Mouse (Mus musculus): ENCODE measurements around the gene 4930470P17Rik.
"Not testable (repeated sequence)": the region's sequence is repeated elsewhere in the genome, so short reads cannot be mapped to it uniquely, and the experiment has no call there.

The 4930470P17Rik gene

GRCm38 (mm10) chr2:170601917-170602316 lies at the start of gene 4930470P17Rik:
TSS of gene 4930470P17Rik (minus strand) at chr2:170602017.
- no peak for DNase-seq

- no peak for DNase-seq
Measured at GRCm38 (mm10) chr2:170651483-170651882, 49.7 kb upstream of the 4930470P17Rik start.

DNA sequence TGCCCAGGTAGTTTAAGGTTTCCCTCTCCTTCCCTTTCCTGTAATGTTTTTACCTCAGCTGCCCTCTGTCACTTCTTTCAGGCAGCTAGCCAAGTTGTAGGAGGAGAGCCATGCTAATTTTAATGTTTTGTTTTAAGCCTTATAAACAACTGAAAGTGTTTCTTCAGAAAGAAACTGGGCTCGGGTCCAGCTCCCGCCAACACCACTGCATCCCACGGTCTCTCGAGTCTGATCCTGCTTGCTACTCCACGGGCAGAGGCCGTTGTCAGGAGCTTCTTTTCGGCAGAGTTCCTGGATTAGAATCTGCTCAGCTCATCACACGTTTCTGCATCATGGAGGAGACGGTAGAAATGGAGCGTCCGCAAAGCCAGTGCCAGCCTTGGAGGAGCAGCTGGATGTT lies 46.7 kb upstream of the 4930470P17Rik start:
- DNase-seq: peak; percentile 41 to 49

DNA sequence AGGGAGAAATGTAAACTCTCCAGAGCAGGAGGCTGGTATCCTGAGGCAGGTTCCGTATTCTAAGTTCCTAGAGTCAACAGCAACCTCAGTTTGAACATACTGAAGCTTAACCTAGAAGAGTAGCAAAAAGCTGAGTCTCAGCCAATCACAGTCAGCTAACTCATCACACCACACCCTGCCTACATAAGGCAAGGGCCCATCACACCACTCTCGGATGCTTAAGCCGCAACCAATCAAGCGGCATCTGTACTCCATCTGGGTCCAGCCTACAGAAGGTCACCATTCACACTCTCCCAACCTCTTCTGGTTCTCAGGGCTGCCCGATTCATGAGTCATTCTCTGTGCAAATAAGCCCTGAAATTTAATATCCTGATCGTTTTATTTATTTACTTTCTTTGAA lies 44.4 kb upstream of the 4930470P17Rik start:
- no peak for DNase-seq

DNA sequence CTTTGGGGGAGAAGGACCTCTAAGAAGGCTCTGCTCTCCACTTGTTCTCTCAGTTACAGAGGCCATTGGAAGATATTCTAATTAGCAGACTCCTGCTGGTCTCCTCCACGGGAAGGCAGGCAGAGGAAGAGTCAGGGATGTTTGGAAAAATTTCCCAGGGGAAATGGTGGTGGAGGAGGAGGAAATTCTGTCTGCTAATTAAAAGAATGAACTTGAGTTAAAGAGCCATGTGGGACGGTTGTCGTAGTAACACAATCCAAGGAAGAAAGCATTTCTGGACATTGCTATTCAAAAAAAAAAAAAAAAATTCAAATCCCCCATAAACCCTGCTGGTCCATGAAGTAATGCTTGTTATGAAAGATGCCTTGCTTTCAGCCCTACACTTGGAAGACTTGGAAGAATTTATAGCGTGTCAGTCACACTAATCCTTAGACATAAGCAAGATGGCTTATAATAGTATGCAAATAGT lies 40.6 kb upstream of the 4930470P17Rik start:
- DNase-seq: no peak

DNA sequence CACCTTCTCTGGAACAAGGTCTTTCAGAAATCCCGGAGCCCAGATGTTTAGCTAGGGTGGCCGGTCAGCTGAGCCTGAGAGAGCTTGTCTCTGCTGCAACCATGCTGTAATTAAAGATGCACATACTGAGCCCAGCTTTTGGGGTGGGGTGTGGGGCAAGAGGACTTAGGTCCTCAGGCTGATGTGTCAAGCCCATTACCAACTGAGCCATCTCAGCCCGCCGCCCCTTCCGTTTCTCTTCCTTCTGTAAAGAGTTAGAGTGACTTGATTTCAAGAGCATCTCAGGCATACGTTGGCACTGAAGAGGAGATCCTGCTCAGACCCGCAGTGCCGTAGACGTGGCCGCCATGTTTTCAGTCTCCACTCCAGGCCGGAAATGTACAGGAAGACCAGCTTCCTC lies 38.5 kb upstream of the 4930470P17Rik start:
- peak in 1 of 2 experiments; percentile 11 for DNase-seq

GRCm38 (mm10) chr2:170638746-170639145 lies 36.9 kb upstream of the 4930470P17Rik start:
- no peak for DNase-seq

- DNase-seq: no peak
Measured at GRCm38 (mm10) chr2:170632998-170633622, 31.3 kb upstream of the 4930470P17Rik start.

DNA sequence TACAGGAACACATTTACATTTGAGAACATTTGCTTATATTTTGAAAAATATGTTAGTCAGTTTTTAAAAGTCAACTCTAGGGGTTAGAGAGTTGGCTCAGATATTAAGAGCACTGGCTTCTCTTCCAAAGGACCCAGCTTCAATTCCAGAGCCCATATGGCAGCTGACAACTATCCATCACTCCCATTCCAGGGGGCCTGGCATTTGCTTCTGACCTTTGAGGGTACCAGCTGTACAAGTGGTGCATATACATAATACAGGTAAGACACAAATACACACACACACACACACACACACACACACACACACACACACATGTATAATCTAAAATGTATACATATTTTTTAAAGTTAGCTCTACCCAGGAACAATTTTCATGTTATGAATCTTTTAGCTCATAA lies 30.6 kb upstream of the 4930470P17Rik start:
- DNase-seq: no peak

GRCm38 (mm10) chr2:170631375-170631774 lies 29.6 kb upstream of the 4930470P17Rik start:
- DNase-seq: no peak

GRCm38 (mm10) chr2:170630553-170630952 lies 28.7 kb upstream of the 4930470P17Rik start:
- DNase-seq: peak in 1 of 2 experiments; percentile 18

DNA sequence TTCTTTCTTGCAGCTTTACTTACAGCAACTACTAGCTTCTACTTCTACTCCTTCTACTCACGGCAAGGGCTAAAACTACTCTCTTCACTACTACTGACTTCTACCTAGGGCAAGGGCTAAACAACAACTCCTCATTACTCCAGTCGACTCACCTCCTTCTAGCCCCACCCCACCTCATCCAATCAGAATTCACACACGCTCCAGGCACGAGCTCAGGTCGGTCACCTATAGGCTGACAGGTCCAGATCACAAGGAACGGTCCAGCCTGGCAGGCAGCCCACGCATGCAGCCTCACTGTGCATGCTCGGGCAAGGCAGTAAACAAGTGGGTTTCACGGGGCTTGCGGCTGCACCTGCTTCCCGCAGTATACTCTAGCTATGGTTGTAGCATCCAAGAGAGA lies 26.2 kb upstream of the 4930470P17Rik start:
- DNase-seq: not testable (repeated sequence)

DNA sequence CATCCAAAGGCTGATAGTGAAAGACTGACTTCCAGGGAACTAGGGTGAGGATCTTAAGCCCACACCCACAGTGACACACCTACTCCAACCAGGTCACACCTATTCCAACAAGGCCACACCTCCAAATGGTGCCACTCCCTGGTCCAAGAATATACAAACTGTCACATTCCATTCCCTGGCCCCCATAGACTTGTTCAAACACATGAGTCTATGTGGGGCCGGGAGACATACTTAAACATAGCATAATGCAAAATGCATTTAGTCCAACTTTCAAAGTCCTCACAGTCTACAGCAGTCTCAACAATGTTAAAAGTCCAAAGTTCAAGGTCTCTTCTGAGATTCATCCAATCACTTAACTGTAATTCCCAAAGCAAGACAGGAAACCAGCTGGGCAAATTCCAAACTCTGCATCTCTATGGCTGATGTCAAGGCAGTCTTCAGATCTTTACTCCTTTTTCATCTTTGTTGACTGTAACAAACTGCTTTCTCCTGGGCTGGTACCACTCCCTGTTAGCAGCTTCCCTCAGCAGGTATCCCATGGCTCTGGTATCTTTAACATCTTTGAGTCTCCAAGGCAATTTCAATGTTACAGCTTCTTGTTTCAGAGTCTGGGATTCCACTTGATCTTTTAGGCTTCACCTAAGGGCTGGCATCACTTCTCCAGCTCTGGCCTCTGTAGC lies 22.5 kb upstream of the 4930470P17Rik start:
- not testable (repeated sequence) for DNase-seq

- no peak for DNase-seq
Measured at GRCm38 (mm10) chr2:170622985-170623384, 21.2 kb upstream of the 4930470P17Rik start.

GRCm38 (mm10) chr2:170618862-170619492 lies 17.2 kb upstream of the 4930470P17Rik start:
- DNase-seq: no peak

GRCm38 (mm10) chr2:170611794-170612193 lies 10.0 kb upstream of the 4930470P17Rik start:
- not testable (repeated sequence) for DNase-seq

- peak in 1 of 2 experiments; percentile 33 for DNase-seq
Measured at GRCm38 (mm10) chr2:170601171-170601570, 646 bp downstream of the 4930470P17Rik start.

DNA sequence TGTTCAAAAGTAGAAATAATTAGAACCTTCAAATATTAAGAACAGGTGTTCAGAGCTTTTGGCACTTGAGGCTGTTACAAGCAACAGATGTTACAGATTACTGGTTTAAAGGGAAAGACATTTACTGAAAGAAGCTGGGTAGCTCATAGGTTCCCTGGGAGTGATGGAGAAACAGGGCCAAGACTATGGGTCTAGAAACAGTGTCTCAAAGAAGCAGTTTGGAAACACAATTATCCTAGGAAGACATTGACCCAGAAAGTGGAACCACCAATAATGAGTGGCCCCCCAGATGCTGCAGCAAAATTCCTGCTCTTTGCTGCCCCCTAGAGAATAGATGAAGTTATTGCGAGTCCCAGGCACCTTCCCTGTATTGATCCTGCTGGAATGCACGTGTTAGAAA lies 4.2 kb downstream of the 4930470P17Rik start:
- no peak for DNase-seq

- DNase-seq: peak; percentile 85
Measured at GRCm38 (mm10) chr2:170596726-170597125, 5.1 kb downstream of the 4930470P17Rik start.

GRCm38 (mm10) chr2:170592161-170592560 lies 9.7 kb downstream of the 4930470P17Rik start:
- DNase-seq: peak; percentile 16 to 32

DNA sequence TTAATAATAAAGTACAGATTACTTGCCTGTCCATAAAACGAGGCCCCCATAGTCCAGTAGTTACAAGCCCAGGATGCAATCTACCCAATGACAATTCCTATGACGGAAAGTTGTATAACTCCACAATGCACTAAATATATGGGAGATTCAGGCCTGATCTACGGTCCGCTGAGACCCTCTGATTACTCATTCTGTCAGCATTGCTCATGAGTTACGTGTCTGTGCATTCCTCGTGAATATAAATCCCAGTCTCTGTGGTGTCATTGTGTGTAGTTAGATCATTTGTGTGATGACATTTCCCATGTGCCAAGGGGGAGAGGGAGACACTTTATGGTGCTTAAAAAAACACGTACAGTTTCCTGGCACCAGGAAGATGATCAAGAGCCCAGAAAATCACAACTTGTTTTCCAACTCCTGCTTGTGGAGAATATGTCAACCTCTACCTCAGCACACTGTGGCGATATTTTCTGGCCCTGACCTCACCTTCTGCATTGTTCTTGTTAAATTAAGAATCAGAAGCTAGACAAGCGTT lies 13.4 kb downstream of the 4930470P17Rik start:
- DNase-seq: no peak

DNA sequence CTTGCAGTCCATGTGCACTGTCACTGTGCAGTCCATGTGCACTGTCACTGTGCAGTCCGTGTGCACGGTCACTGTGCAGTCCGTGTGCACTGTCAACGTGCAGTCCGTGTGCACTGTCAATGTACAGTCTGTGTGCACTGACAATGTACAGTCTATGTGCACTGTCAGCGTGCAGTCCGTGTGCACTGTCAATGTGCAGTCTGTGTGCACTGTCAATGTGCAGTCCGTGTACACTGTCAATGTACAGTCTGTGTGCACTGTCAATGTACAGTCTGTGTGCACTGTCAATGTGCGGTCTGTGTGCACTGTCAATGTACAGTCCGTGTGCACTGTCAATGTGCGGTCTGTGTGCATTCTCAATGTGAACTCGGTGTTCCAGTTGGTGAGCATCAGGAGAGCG lies 17.1 kb downstream of the 4930470P17Rik start:
- no peak for DNase-seq

- DNase-seq: peak; percentile 24 to 35
Measured at GRCm38 (mm10) chr2:170579551-170579950, 22.3 kb downstream of the 4930470P17Rik start.

DNA sequence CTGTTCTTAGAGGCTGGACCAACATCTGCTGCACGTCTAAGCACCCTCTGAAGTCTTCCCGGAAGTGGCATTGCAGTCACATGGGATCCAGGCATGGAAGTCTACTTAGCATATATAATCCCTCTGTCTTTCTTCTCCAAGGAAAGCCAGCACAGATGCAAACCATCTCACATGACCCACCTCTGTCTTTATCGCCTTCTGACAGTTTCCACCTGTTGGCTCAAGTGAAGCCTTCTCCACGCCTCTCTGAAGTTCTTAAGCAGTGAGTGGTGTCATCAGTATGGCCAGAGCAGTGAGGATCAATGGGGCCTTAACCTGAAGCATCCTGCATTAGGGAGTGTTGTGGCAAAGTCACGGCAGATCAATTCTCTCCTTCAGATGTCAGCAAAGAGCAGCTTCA lies 23.2 kb downstream of the 4930470P17Rik start:
- no peak for DNase-seq

All from kidney, postnatal 4 days (tissue).